Mouse (Mus musculus) embryo, embryonic 9.5 days (tissue): ENCODE data around the gene St3gal6.
A peak's percentile ranks its signal among the peaks of the same experiment; 100 is the strongest.
"Not testable (repeated sequence)": the region's sequence is repeated elsewhere in the genome, so short reads cannot be mapped to it uniquely, and the experiment has no call there.

Source experiments
- DNase-seq: peaks from one replicate; pipeline ENCODE4 v3.0.0-alpha.2; 2017; ENCODE audit errors: extremely low spot score

The St3gal6 gene

DNA sequence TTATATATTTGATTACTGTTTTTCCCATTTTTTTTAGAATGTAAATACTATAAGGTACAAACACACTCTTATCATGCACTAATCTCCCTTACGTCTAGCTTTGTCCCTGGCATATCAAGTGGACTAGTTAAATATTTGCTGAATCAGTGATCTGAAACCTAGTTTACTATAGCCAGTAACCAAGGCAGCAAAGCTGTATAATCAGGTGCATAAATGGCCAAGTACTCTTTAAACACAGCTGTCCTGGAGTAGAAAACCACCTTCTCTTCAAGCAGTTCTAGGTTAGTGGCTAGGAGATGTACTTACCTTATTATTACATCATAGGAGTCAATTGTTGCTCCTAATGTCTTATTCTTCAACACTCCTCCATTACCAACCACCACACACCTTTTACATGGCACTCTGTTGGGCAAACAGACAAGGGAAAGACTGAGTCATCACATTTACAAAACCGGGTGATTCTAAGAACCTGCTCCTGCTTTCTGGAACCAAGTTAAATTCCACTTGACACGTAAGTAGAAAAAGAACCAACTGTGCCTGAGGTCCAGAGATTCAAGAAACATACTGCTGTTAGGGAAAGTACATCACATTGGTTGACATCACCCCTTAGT, 48.4 kb downstream of the St3gal6 start:
- DNase-seq: no peak

DNA sequence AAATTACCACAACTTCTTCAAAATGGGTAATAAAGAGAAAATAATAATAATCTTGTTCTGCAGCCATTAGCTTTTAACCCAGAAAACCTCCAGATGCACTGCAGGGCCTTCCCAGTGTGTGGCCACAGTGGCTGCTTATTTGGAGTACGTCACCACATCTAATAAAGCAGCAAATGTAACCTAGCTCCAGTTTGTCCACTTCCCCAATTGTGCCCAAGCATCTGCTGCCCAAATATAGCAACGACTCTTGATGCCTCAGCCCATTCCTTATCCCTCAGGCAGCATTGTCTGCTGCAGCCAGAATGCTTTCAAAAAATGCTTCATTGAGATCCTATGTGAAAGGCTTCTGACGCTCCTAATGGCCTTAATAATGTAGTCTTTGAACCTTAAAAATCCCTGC, 49.2 kb downstream of the St3gal6 start:
- DNase-seq: no peak

DNA sequence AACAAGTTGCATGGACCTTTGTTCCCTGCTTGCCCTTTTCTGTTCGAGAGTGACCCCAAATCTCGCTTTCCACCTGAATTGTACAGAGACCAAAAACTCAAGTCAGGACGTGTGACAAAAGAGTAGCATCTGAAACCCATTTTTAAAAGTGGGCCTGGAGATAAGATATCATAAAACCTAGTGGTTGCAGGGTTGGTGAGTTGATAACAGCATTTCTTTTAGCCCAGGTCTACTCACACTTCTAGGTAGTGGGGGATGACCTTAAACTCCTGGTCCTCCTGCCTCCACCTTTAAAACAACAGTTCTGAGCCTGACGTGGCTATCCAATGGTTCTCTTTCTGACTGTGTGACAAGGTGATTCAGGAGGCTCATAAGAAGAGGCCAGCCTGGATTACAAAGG, 53.2 kb downstream of the St3gal6 start:
- no peak for DNase-seq

DNA sequence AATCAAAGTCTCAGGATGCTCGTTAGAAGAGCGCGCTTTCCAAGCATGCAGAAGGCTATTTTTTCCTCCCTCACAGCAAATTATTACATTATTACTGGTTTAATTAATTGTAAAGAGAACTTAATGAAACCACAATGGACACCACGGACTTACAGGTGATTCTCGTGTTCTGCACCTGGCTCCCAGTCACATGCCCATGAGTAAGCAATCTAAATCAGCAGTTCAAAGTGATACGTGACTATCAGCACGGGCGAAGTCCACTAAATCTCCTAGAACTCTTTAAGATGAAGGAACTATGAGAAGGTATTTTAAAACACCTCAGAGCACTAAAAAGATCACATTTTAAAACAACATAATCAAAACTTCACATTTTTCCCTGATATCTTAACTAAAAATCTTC, 54.0 kb downstream of the St3gal6 start:
- DNase-seq: no peak

DNA sequence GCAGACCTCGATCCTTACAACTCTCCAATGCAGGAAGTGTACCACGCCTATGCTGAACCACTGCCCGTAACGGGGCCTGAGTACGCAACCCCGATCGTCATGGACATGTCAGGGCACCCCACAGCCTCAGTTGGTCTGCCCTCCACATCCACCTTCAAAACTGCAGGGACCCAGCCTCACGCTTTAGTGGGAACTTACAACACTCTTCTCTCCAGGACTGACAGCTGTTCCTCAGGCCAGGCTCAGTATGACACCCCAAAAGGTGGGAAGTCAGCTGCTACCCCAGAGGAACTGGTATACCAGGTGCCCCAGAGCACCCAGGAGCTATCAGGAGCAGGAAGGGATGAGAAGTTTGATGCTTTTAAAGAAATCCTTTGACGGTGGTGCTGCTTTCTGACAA, 58.6 kb downstream of the St3gal6 start:
- no peak for DNase-seq

DNA sequence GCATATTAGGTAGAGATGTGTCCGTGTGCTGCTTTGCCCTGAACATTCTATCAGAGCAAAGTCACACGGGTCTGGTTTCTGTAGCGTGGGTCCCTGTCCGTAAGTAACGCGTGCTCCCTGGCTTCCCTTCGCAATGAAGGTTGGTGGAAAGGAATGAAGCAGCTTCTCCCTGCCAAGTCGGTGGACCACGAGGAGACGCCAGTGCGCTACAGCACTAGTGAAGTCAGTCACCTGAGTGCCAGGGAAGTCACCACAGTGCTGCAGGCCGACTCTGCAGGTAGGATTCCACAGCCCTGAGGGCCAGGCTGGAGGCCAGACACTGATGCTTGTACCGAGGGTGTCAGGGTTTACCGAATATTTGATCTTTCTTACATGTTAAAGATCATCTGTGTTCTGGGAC, 60.0 kb downstream of the St3gal6 start:
- DNase-seq: no peak

DNA sequence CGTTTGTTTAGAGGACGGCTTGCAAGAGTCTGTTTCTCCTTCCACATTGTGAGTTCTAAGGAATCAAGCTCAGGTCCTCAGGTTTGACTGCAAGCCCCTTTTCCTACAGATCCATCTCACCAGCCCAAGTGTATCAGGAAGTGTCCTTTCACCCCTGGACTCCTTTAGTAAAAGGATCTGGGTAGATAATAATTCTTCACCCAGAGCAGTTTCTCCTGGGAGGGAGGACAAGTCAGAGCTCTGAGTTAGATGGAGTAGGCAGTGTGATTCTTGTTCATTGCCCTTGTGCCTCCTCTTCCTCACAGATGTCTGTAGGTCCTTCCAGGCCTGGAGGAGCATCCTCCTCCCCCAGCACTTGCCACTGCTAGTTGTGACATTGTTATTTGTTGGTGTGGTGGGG, 61.5 kb downstream of the St3gal6 start:
- no peak for DNase-seq

DNA sequence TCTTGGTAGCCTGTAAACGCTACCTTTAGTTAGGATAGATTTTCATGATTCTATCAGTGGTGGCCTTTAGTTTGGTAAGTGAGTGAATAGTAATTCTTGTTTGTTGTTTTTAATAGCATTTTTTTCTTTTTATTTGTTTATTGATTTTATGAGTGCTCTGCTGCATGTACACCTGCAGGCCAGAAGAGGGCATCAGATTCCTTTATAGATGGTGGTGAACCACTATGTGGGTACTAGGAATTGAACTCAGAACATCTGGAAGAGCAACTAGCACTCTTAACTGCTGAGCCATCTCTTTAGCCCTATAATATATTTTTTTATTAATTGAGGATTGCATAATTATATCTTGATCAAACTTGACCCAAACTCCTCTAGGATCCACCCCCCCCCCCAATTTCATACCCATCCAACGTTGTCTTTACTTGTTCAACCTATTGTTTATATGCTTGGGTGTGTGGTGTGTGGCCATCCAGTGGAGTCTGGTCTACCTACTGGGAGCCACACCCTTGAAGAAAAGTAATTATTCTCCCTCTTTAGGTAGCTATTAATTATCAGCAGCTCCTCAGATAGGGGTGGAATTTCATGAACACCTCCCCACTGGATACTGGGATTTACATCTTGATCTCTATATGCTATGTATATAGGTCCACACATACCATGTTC, 62.1 kb downstream of the St3gal6 start:
- DNase-seq: no peak

DNA sequence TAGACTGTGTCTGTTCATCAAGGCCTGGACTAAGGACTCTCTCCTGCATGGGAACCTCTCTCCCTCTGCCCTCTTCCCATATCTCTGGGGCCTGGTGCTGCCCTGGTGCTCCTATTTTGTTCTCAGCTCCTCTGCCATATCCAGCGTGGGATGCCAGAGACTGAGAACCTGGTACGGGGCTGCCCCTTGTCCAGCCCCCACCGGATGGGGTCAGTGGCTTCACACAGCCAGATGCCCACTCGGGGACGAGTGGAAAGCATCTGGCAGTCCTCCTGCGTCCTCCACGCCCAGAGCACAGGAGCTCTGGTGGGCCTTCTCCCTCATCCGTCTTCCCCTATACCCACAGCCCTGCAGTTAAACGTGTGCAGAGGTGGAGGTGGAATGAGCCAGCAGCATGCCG, 63.7 kb downstream of the St3gal6 start:
- no peak for DNase-seq

DNA sequence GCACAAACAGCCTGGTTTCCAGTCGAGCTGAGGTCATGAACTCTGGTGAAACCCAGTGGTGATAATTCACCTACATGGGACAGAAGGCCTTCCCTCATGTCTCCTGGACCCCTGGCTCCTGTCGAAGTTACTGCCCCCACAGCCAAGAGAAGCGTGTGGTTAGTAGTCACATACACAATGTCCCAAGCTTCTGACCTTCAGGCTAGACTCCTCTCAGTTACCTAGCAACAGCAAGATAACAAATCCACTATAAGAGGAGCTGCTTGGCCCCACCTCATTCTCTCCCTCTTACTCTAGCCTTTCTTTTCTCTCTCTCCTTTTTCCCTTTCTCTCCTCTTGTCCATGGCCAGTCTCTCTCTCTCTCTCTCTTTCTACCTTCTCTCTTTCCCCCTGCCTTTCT, 64.1 kb downstream of the St3gal6 start:
- not testable (repeated sequence) for DNase-seq

DNA sequence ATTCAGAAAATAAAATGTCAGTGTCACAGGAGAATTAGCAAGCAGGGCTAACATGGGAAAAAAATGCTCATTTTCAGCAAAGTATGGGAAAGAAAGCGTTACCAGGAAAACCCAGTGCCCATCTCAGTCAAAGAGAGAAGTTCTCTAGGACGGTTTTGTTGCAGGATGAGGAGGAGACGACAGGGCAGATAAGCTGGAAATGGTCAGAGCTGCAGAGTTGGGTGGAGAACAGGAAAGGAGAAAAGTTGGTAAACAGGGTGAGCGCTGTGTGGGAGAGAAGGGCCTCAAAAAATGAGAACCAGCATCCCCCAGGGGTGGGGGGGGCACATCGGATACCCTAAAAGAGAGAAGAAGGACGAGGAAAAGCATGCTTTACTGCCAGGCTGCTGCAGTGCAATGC, 67.1 kb downstream of the St3gal6 start:
- no peak for DNase-seq

DNA sequence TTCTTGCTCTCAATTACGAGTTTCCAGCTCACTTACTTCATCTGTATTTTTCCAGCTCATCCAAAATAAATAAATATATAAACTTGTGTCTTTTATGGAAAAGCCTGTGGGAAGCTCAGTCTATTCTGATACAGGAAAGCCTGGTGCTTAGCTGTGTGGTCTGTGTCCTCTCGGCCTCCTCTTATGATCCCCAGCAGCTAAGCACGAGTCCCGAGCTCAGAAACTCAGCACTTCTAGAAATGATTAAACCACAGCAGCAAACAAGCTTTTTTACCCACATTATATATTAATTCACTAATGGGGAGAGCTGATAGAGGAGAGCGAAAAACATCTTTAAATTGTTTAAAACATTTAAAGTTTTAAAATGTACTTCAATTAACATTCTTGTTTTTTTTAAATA, 67.6 kb downstream of the St3gal6 start:
- no peak for DNase-seq

DNA sequence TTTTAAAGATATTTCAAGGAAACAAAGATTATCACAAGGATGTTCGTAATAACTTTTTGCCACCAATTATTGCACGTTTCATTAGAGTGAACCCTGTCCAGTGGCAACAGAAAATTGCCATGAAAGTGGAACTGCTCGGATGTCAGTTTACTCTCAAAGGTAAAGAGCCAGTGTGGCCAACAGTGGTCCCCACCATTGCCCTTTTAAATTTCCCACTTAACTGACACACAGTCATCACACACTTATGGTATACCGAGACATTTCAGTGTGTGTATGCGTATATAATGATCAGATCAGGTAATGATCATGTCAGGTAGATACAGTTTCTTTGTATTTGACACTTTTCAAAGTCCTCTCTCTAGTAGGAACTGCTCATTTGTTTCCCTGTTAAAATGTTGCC, 68.9 kb downstream of the St3gal6 start:
- no peak for DNase-seq

DNA sequence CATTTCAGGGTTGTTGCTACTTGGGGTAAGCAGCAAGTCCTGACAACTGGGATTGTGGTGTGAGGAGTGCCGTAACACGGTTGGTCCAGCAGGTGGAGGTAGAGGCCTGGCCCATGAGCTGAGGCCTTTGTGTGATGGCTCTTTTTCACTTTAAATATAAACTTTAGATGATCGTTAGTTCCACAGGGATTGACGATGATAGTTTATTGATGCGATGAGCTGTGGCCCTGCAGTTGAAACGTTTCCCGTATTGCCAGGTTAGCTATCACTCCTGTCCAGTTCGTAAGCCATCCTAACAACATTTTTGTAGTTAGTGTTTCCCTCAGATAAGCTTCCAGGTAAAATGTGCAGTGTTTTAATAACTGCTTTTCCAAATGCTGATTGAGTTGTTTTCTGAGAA, 69.4 kb downstream of the St3gal6 start:
- DNase-seq: peak; percentile 46

DNA sequence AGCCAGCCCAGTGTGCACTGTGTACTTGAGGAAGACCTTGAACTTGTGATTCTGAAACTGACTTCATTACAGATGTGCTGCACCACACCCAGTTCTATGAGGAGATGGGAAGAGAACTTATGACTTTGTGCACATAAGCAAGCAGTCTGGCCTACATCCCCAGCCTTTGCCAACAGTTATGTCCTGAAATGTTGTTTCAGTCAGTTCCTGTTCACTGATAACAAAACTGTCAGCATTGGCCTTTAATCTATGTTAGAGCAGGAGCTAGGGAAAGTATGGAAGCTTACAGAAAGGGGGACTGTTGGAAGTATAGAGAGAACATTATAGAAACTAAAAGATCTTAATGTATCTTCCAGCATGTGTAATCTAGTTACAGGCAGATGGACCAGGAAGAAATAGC, 70.2 kb downstream of the St3gal6 start:
- DNase-seq: no peak

DNA sequence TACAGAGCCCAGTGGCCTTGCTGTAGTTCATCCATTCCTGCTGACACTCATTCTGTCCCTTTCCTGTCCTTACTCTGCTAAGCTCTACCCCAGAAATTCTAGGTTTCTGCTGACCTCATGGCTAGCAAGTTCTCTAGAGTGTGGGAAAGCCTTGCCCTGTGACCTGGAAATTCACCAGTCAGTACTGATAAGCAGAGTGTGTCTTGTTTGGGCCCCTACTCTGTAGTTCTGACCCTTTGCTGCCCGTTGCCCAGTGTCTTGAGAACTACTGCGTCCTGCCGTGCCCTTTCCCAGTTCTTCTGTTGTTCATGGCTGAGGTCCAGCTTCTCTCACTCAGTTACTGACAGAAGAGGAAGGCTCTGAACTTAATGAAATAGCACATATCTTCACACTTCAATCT, 70.9 kb downstream of the St3gal6 start:
- DNase-seq: no peak

DNA sequence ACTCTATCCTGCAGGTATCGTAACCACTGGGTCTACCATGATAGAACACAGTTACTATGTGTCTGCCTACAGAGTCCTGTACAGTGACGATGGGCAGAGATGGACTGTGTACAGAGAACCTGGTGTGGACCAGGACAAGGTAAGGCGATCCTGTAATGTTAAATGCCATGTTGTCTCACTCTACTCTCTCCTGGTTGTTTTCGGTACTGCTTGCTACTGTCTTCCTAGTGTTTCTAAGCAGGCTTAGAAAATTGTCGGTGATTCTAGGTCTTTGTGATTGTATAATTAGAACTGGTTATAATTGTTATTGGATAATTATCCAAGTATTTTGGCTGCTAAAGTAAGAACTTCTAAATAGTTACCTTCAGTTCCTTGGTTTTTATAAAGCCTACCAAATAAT, 72.4 kb downstream of the St3gal6 start:
- no peak for DNase-seq

DNA sequence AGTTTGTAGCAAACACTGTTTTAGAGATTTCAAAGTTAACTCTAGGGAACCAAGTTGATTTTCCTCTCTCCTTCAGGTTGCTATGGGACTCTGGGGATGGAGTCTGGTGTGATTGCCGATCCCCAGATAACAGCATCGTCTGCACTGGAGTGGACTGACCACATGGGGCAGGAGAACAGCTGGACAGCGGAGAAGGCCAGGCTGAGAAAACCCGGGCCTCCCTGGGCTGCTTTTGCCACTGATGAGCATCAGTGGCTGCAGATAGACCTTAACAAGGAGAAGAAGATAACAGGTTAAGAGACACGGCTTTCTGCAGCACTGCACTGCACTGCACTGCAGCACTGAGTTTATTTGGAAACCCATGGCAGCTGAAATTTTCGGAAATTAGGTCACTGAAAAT, 73.4 kb downstream of the St3gal6 start:
- DNase-seq: no peak

DNA sequence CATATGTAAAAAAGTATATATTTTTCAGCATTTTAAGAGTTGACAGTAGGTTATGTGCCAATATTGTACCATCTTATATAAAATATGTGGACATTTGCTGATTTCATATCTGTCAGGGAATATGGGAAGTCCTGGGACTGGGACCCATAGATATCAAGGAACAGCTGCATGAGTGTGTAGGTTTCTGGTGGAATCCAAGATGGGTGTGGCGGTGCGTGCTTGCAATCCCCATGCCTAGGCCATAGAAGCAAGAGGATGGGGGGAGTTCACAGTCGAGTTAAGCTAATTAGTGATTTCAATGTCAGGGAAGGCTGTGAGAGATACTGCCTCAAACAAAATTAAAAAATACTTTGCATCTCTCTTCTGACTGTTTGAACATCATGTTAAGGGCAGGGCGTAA, 75.0 kb downstream of the St3gal6 start:
- no peak for DNase-seq

DNA sequence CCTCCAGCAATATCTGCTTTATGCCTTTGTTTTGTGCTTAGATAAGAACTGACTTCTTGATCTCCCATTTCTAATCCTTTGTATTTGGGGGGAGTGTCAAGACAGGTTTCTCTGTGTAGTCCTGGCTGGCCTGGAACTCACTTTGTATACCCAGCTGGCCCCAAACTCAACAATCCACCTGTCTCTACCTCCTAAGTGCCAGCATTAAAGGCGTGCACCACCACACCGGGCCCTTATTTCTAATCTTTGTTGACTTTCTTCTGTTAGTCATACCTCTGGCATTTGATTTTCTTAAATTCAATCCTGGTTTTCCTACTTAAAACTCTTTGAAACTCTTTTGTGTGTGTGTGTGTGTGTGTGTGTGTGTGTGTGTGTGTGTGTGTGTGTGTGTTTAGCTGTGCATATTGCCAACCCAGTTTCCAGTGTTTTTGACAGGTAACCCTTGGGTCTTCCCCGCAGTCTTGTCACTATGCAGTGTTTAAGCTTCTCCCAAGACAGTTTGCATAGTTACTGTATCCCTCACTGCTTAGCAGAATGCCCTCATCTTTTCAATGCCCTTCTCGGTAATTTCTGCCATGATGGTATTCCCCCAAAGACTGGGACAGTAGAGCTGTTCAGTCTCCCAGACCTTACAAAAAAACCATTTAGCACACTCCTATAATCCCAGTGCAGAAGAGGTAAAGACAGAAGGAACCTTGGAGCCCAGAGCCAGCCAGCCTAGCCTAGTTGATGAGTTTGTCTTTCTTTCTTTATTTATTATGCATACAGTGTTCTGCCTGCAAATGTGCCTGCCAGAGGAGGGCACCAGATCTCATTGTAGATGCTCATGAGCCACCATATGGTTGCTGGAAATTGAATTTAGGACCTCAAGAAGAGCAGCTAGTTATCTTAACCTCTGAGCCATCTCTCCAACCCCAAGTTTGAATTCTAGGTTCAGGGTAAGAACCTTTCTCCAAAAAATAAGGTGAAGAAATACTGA, 77.5 kb downstream of the St3gal6 start:
- DNase-seq: no peak

DNA sequence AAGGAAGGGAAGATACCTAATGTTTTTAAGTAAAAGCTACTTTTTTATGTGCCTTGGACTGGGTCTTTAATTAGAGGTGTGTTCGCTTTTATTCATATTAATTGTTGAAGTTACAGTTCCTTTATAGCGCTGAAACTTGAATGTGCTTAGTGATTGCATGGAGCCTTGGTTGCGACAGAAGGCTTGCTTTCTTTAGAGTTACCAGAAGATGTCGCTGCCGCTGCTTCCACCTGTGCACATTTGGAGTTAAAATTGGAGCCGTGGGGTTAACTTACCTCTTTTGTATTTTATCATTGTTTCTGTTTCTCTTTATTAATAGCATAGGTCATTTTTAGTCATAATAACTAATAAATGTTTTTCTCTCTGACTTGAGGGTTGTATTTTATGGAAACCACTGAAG, 79.3 kb downstream of the St3gal6 start:
- DNase-seq: no peak

DNA sequence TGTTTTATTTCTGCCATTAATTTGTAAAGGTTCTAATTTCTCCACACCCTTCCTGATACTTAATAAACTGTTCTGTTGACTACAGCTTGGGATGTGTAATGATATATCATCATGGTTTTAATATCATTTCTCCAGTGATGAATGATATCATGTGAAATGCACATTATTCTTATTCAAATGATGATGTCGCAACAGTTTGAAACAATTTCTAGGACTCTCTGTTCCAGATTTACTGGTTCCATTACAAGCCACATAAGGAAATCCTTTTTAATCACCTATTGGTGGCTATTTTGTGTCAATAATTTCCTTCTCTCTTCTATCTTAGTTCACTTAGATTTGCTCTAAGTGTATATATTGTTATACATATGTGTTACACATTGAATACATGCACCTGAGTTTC, 91.7 kb downstream of the St3gal6 start:
- no peak for DNase-seq

DNA sequence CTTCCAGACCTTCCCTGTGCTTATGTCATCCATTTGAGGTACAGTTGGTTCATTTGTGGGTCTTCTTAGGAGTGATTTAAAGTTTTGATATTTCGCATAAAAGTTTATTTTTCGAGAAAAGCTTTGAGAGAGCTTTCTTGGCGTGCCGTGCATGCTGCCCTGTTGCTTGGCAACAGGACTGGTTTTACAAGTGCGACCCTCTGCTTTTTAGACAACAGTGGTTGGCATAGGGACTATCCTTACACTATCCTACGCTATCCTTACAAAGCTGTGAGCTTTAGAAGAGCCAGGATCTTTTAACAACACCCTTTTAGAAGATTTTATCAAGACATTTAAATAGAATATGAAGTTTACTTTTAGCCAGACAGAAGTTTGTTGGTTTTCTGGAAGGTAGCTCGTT, 93.8 kb downstream of the St3gal6 start:
- no peak for DNase-seq
